In the genomic region with DNA sequence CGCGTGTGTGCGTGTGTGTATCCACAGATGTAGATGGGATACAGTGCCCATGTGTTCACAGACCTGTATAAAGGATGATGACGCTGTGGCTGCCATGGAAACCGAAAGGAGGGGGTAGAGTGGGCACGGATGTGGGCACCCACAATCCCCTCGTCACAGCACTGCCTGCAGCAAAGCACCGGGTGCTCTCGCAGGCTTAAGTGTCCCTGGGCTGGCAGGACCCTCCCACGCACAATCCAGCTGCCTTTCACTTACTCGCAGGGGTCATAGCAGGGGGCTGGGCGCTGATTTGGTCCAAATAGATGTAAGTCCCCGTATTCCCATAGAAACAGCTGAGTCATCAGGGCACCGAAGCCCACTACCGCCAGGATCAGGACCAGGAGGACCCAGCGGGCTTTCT, we compare ENCODE assay signal across 7 mouse cellular contexts. TPM values are rescaled to one million over a fixed set of nuclear protein-coding genes. Genes with fewer than 3 reads are reported as not detected.
A peak's percentile ranks its signal among the peaks of the same experiment; 100 is the strongest.
DNase-seq lines count a peak whose midpoint lies in the region; ATAC-seq and TF ChIP-seq lines count a peak whose summit lies in the region.

No protein-coding gene starts in this region.

- H3K4me3 ChIP-seq in lung, embryonic 15.5 days = no peak overlapping the region
- H3K4me3 ChIP-seq in lung, postnatal 0 days (ENCODE audit: low read depth, low read length) = no peak overlapping the region
- H3K4me3 ChIP-seq in embryonic facial prominence, embryonic 15.5 days (replicated peaks) = no peak overlapping the region

- H3K9me3 ChIP-seq in lung, embryonic 15.5 days = no peaks in the 10 kb centered on the region
- no peaks in the 10 kb centered on the region for H3K9me3 ChIP-seq in lung, postnatal 0 days (ENCODE audit: low read length)
- H3K9me3 ChIP-seq in embryonic facial prominence, embryonic 15.5 days (replicated peaks) = no peaks in the 10 kb centered on the region

- peaks cover 18% of the 10 kb centered on the region for H3K4me1 ChIP-seq in lung, embryonic 15.5 days
- 0 out of 2 replicates have a peak, but pooled peaks cover 4% of the 10 kb centered on the region for H3K4me1 ChIP-seq in lung, postnatal 0 days (ENCODE audit: insufficient read depth, low read depth, low read length)
- H3K4me1 ChIP-seq in embryonic facial prominence, embryonic 15.5 days = peaks cover 17% of the 10 kb centered on the region

- H3K9ac ChIP-seq in lung, embryonic 15.5 days = no peak overlapping the region
- no peak overlapping the region for H3K9ac ChIP-seq in lung, postnatal 0 days (replicated peaks; ENCODE audit: low read depth)
- no peak overlapping the region for H3K9ac ChIP-seq in embryonic facial prominence, embryonic 15.5 days

- 74% methylated on average over 16 of the region's 16 CpGs for WGBS in lung, embryonic 15.5 days
- WGBS in lung, postnatal 0 days = 69% methylated on average over 16 of the region's 16 CpGs
- WGBS in embryonic facial prominence, embryonic 15.5 days = 78% methylated on average over 16 of the region's 16 CpGs

- peak overlapping the region; percentile 91; the same call in 1 of the 2 replicates for H3K4me2 ChIP-seq in lung, embryonic 15.5 days
- H3K4me2 ChIP-seq in lung, postnatal 0 days (replicated peaks; ENCODE audit: low read depth, low read length) = no peak overlapping the region
- H3K4me2 ChIP-seq in embryonic facial prominence, embryonic 15.5 days (replicated peaks) = 0 out of 2 replicates have a peak overlapping the region, but pooled peaks have one; percentile 89

- H3K27ac ChIP-seq in lung, embryonic 15.5 days = no peak overlapping the region
- no peak overlapping the region for H3K27ac ChIP-seq in lung, postnatal 0 days (ENCODE audit: low read length)
- H3K27ac ChIP-seq in embryonic facial prominence, embryonic 15.5 days (replicated peaks) = no peak overlapping the region

- DNase-seq in lung, postnatal 0 days (ENCODE audit: low spot score) = no peak
- peak; percentile 87 to 92 for DNase-seq in layer of hippocampus, adult 18-20 months (ENCODE audit: low spot score in 2 of 2)
- peak; percentile 54 for DNase-seq in lung, postnatal 25 days (ENCODE audit: low spot score)
- DNase-seq in right cerebral cortex, postnatal 4 days = peak; percentile 67
- DNase-seq in Muller cell, postnatal 12 days (ENCODE audit: inconsistent ontology term) = no peak

- 0 out of 2 replicates have a peak, but pooled peaks cover 2% of the 10 kb centered on the region for H3K36me3 ChIP-seq in lung, embryonic 15.5 days
- H3K36me3 ChIP-seq in lung, postnatal 0 days (ENCODE audit: insufficient read depth, low read length) = 0 out of 2 replicates have a peak, but pooled peaks cover 5% of the 10 kb centered on the region
- H3K36me3 ChIP-seq in embryonic facial prominence, embryonic 15.5 days = peaks cover 37% of the 10 kb centered on the region

- no peak for ATAC-seq in lung, embryonic 15.5 days (ENCODE audit: borderline replicate concordance, extremely low read depth, low FRiP score, low TSS enrichment)
- no peak for ATAC-seq in lung, postnatal 0 days
- ATAC-seq in embryonic facial prominence, embryonic 15.5 days (ENCODE audit: insufficient number of reproducible peaks, low FRiP score, low TSS enrichment, low read depth) = no peak

- H3K27me3 ChIP-seq in lung, embryonic 15.5 days = no peaks in the 10 kb centered on the region
- no peaks in the 10 kb centered on the region for H3K27me3 ChIP-seq in lung, postnatal 0 days (replicated peaks; ENCODE audit: insufficient read depth, low read length)
- no peaks in the 10 kb centered on the region for H3K27me3 ChIP-seq in embryonic facial prominence, embryonic 15.5 days

- TF ChIP-seq EP300 in lung, postnatal 0 days (IDR thresholded peaks at IDR 0.05) = no peak

- no peak for TF ChIP-seq CTCF in lung, postnatal 0 days (IDR thresholded peaks at IDR 0.05)

RNA-seq across cellular contexts. Expression of gene Pld3, which starts 11.6 kb away (rescaled TPM):
- polyA plus RNA-seq in lung, embryonic 15.5 days (2015; fragmentation: Nextera tagmentation; extraction: Ambion mirVana) = 74.8 and 78.3 TPM in 2 replicates
- polyA plus RNA-seq in lung, postnatal 0 days (2015; fragmentation: Nextera tagmentation; extraction: Ambion mirVana) = 92.4 and 94.5 TPM in 2 replicates
- polyA plus RNA-seq in embryonic facial prominence, embryonic 15.5 days (2015; fragmentation: Nextera tagmentation; extraction: Ambion mirVana) = 121 and 122 TPM in 2 replicates
- 100 to 1,000 TPM; 575 to 580 TPM for total RNA-seq in layer of hippocampus, adult 18-20 months (2021)

RNA-seq across cellular contexts. Expression of gene 2310022A10Rik, which starts 11.6 kb away (rescaled TPM):
- 24.0 and 24.8 TPM in 2 replicates for polyA plus RNA-seq in lung, embryonic 15.5 days (2015; fragmentation: Nextera tagmentation; extraction: Ambion mirVana)
- polyA plus RNA-seq in lung, postnatal 0 days (2015; fragmentation: Nextera tagmentation; extraction: Ambion mirVana) = 10.5 and 12.3 TPM in 2 replicates
- 36.4 and 38.0 TPM in 2 replicates for polyA plus RNA-seq in embryonic facial prominence, embryonic 15.5 days (2015; fragmentation: Nextera tagmentation; extraction: Ambion mirVana)
- 10 to 100 TPM; 24.7 to 26.5 TPM for total RNA-seq in layer of hippocampus, adult 18-20 months (2021)

RNA-seq across cellular contexts. Expression of gene Hipk4, which starts 18.4 kb away (rescaled TPM):
- 0.87 and 0.92 TPM in 2 replicates for polyA plus RNA-seq in lung, embryonic 15.5 days (2015; fragmentation: Nextera tagmentation; extraction: Ambion mirVana)
- 0.27 and 0.31 TPM in 2 replicates for polyA plus RNA-seq in lung, postnatal 0 days (2015; fragmentation: Nextera tagmentation; extraction: Ambion mirVana)
- 0.77 and 1.1 TPM in 2 replicates for polyA plus RNA-seq in embryonic facial prominence, embryonic 15.5 days (2015; fragmentation: Nextera tagmentation; extraction: Ambion mirVana)
- not detected for total RNA-seq in layer of hippocampus, adult 18-20 months (2021)

RNA-seq across cellular contexts. Expression of gene Prx, which starts 42.3 kb away (rescaled TPM):
- 7.2 and 8.7 TPM in 2 replicates for polyA plus RNA-seq in lung, embryonic 15.5 days (2015; fragmentation: Nextera tagmentation; extraction: Ambion mirVana)
- polyA plus RNA-seq in lung, postnatal 0 days (2015; fragmentation: Nextera tagmentation; extraction: Ambion mirVana) = 73.2 and 75.2 TPM in 2 replicates
- 5.1 and 6.7 TPM in 2 replicates for polyA plus RNA-seq in embryonic facial prominence, embryonic 15.5 days (2015; fragmentation: Nextera tagmentation; extraction: Ambion mirVana)
- under 1 TPM; 0.25 to 0.35 TPM for total RNA-seq in layer of hippocampus, adult 18-20 months (2021)

RNA-seq across cellular contexts. Expression of gene Akt2, which starts 49.9 kb away (rescaled TPM):
- 89.6 and 98.5 TPM in 2 replicates for polyA plus RNA-seq in lung, embryonic 15.5 days (2015; fragmentation: Nextera tagmentation; extraction: Ambion mirVana)
- 64.1 and 72.9 TPM in 2 replicates for polyA plus RNA-seq in lung, postnatal 0 days (2015; fragmentation: Nextera tagmentation; extraction: Ambion mirVana)
- 114 and 117 TPM in 2 replicates for polyA plus RNA-seq in embryonic facial prominence, embryonic 15.5 days (2015; fragmentation: Nextera tagmentation; extraction: Ambion mirVana)
- 100 to 1,000 TPM in 1 of 2 experiments, 10 to 100 TPM in 1; 88.8 to 103 TPM for total RNA-seq in layer of hippocampus, adult 18-20 months (2021)

Comparison
In these comparisons a context has a peak if more than half of its experiments do, and no peak if none do; other contexts are left out.
1. DNase-seq: peak in layer of hippocampus, adult 18-20 months (2 of 2), lung, postnatal 25 days (single experiment) and right cerebral cortex, postnatal 4 days (single experiment); none in lung, postnatal 0 days (single experiment) and Muller cell, postnatal 12 days (single experiment).